Mouse (Mus musculus): ENCODE measurements around the gene Gm29133. TPM values are rescaled to one million over a fixed set of nuclear protein-coding genes. Genes with fewer than 3 reads are reported as not detected.

Gm29133 gene
- polyA plus RNA-seq (2015; fragmentation: Illumina TruSeq; extraction: RNeasy Lipid Tissue Mini Kit (QIAGEN cat#74804); ENCODE audit: insufficient read depth, low replicate concordance): not detected

DNA sequence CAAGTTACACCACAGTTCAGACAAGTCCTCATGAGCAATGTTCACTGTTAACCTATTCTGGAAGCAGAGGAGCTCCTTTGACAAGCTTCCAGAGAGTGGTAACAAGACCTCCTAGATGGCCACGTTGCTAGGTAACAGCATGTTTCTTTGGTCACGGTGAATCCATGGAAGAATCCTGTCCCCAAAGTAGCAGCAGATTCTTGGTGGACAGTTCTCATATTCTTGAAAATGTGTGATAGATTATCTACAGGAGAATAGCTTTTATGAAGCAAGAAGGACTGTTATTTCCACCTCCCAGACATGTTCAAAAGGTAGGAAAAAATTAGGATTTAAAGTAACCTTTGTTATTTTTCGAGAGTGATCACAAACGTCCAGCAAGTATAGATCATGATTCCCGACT, at the start of gene Gm29133:
Gm29133 (plus strand) TSS at position 301 of the 400 bp plus-strand sequence.

Other genes starting within 250 kb of the Gm29133 start
- gene Pdcd10, start 191.3 kb upstream of the Gm29133 start, polyA plus RNA-seq (2015; fragmentation: Illumina TruSeq; extraction: RNeasy Lipid Tissue Mini Kit (QIAGEN cat#74804); ENCODE audit: insufficient read depth, low replicate concordance): 170 TPM
- gene Serpini1, start 190.7 kb upstream of the Gm29133 start, polyA plus RNA-seq (2015; fragmentation: Illumina TruSeq; extraction: RNeasy Lipid Tissue Mini Kit (QIAGEN cat#74804); ENCODE audit: insufficient read depth, low replicate concordance): 14.8 TPM
- gene Golim4, start 208.8 kb downstream of the Gm29133 start, polyA plus RNA-seq (2015; fragmentation: Illumina TruSeq; extraction: RNeasy Lipid Tissue Mini Kit (QIAGEN cat#74804); ENCODE audit: insufficient read depth, low replicate concordance): 31.5 TPM